Mouse (Mus musculus): ENCODE data around the gene Tbx4. TPM values are rescaled to one million over a fixed set of nuclear protein-coding genes. Genes with fewer than 3 reads are reported as not detected.

Tbx4 gene
- total and polyA plus RNA-seq, 2 experiments from 2014 or later: 0.20 to 0.47 TPM

- Histone ChIP-seq H3K27me3 (ENCODE audit: insufficient read depth, low read length) (peaks cover 76% of the 10 kb centered on the region), H3K9ac (replicated peaks; ENCODE audit: low read length) (no peak overlapping the region), H3K4me2 (ENCODE audit: low read depth, low read length) (0 out of 2 replicates have a peak overlapping the region, but pooled peaks have one; percentile 10), H3K36me3 (ENCODE audit: insufficient read depth, low read length) (no peaks in the 10 kb centered on the region), H3K9me3 (ENCODE audit: low read length) (no peaks in the 10 kb centered on the region), H3K27ac (no peak overlapping the region), H3K4me3 (ENCODE audit: low read length) (no peak overlapping the region), H3K4me1 (ENCODE audit: insufficient read depth, low read length) (0 out of 2 replicates have a peak, but pooled peaks cover 4% of the 10 kb centered on the region)
- WGBS: 19% methylated on average over 7 of the region's 7 CpGs
- no peak for ATAC-seq
- DNase-seq (ENCODE audit: low spot score): no peak
- no peak for TF ChIP-seq CTCF (IDR thresholded peaks at IDR 0.05; ENCODE audit: low read depth)
These were observed 46.8 kb upstream of the Tbx4 start for GRCm38 (mm10) chr11:85839258-85840030.

GRCm38 (mm10) chr11:85840031-85840802 is 46.0 kb upstream of the Tbx4 start:
- WGBS: 9% methylated on average over 27 of the region's 27 CpGs
- H3K27me3 ChIP-seq (ENCODE audit: insufficient read depth, low read length): peaks cover 75% of the 10 kb centered on the region
- no peaks in the 10 kb centered on the region for H3K36me3 ChIP-seq (ENCODE audit: insufficient read depth, low read length)
- H3K27ac ChIP-seq: no peak overlapping the region
- 0 out of 2 replicates have a peak, but pooled peaks cover 4% of the 10 kb centered on the region for H3K4me1 ChIP-seq (ENCODE audit: insufficient read depth, low read length)
- DNase-seq (ENCODE audit: low spot score): no peak
- no peak for TF ChIP-seq CTCF (IDR thresholded peaks at IDR 0.05; ENCODE audit: low read depth)
- no peak for ATAC-seq
- no peak overlapping the region for H3K9ac ChIP-seq (replicated peaks; ENCODE audit: low read length)
- peak overlapping the region; percentile 3; the same call in 1 of the 2 replicates for H3K4me2 ChIP-seq (ENCODE audit: low read depth, low read length)
- no peaks in the 10 kb centered on the region for H3K9me3 ChIP-seq (ENCODE audit: low read length)
- peak overlapping the region; percentile 14 for H3K4me3 ChIP-seq (ENCODE audit: low read length)

GRCm38 (mm10) chr11:85840803-85841145 is 45.4 kb upstream of the Tbx4 start:
- Histone ChIP-seq H3K27me3 (ENCODE audit: insufficient read depth, low read length) (peaks cover 72% of the 10 kb centered on the region), H3K9ac (replicated peaks; ENCODE audit: low read length) (no peak overlapping the region), H3K9me3 (ENCODE audit: low read length) (no peaks in the 10 kb centered on the region), H3K27ac (no peak overlapping the region), H3K4me3 (ENCODE audit: low read length) (peak overlapping the region; percentile 14), H3K4me2 (ENCODE audit: low read depth, low read length) (0 out of 2 replicates have a peak overlapping the region, but pooled peaks have one; percentile 3), H3K4me1 (ENCODE audit: insufficient read depth, low read length) (0 out of 2 replicates have a peak, but pooled peaks cover 4% of the 10 kb centered on the region), H3K36me3 (ENCODE audit: insufficient read depth, low read length) (no peaks in the 10 kb centered on the region)
- no peak for TF ChIP-seq CTCF (IDR thresholded peaks at IDR 0.05; ENCODE audit: low read depth)
- DNase-seq (ENCODE audit: low spot score) (no peak), ATAC-seq (no peak)
- whole genome bisulfite sequencing: under 1% methylated on average over 21 of the region's 21 CpGs

- 0 out of 2 replicates have a peak, but pooled peaks cover 4% of the 10 kb centered on the region for H3K4me1 ChIP-seq (ENCODE audit: insufficient read depth, low read length)
- no peak for ATAC-seq
- peaks cover 72% of the 10 kb centered on the region for H3K27me3 ChIP-seq (ENCODE audit: insufficient read depth, low read length)
- no peaks in the 10 kb centered on the region for H3K36me3 ChIP-seq (ENCODE audit: insufficient read depth, low read length)
- TF ChIP-seq CTCF (IDR thresholded peaks at IDR 0.05; ENCODE audit: low read depth): no peak
- 12% methylated on average over 8 of the region's 8 CpGs for WGBS
- DNase-seq (ENCODE audit: low spot score): no peak
- no peaks in the 10 kb centered on the region for H3K9me3 ChIP-seq (ENCODE audit: low read length)
- no peak overlapping the region for H3K4me2 ChIP-seq (ENCODE audit: low read depth, low read length)
- H3K4me3 ChIP-seq (ENCODE audit: low read length): no peak overlapping the region
- no peak overlapping the region for H3K9ac ChIP-seq (replicated peaks; ENCODE audit: low read length)
- H3K27ac ChIP-seq: no peak overlapping the region
These were observed 45.0 kb upstream of the Tbx4 start for GRCm38 (mm10) chr11:85841211-85841681.

GRCm38 (mm10) chr11:85841980-85842379 is 44.2 kb upstream of the Tbx4 start:
- Histone ChIP-seq H3K9me3 (ENCODE audit: low read length) (no peaks in the 10 kb centered on the region), H3K27ac (no peak overlapping the region), H3K27me3 (ENCODE audit: insufficient read depth, low read length) (peaks cover 65% of the 10 kb centered on the region), H3K36me3 (ENCODE audit: insufficient read depth, low read length) (no peaks in the 10 kb centered on the region), H3K4me3 (ENCODE audit: low read length) (peak overlapping the region; percentile 33), H3K4me1 (ENCODE audit: insufficient read depth, low read length) (0 out of 2 replicates have a peak, but pooled peaks cover 4% of the 10 kb centered on the region), H3K9ac (replicated peaks; ENCODE audit: low read length) (no peak overlapping the region; the same call in 1 of the 2 replicates), H3K4me2 (ENCODE audit: low read depth, low read length) (peak overlapping the region; percentile 56)
- DNase-seq (ENCODE audit: low spot score): peak; percentile 84
- TF ChIP-seq CTCF (IDR thresholded peaks at IDR 0.05; ENCODE audit: low read depth): peak; percentile 76
- under 1% methylated on average over 31 of the region's 32 CpGs for WGBS
- ATAC-seq: peak; percentile 71

- ATAC-seq (no peak), DNase-seq (ENCODE audit: low spot score) (no peak)
- no peak overlapping the region for H3K4me3 ChIP-seq (ENCODE audit: low read length)
- no peaks in the 10 kb centered on the region for H3K9me3 ChIP-seq (ENCODE audit: low read length)
- 0 out of 2 replicates have a peak, but pooled peaks cover 4% of the 10 kb centered on the region for H3K4me1 ChIP-seq (ENCODE audit: insufficient read depth, low read length)
- 5% methylated on average over 24 of the region's 24 CpGs for WGBS
- no peak for TF ChIP-seq CTCF (IDR thresholded peaks at IDR 0.05; ENCODE audit: low read depth)
- H3K36me3 ChIP-seq (ENCODE audit: insufficient read depth, low read length): no peaks in the 10 kb centered on the region
- H3K27ac ChIP-seq: no peak overlapping the region
- H3K9ac ChIP-seq (replicated peaks; ENCODE audit: low read length): no peak overlapping the region
- H3K4me2 ChIP-seq (ENCODE audit: low read depth, low read length): peak overlapping the region; percentile 76
- peaks cover 62% of the 10 kb centered on the region for H3K27me3 ChIP-seq (ENCODE audit: insufficient read depth, low read length)
These were observed 43.5 kb upstream of the Tbx4 start for GRCm38 (mm10) chr11:85842596-85843346.
